ENCODE assay signal across 17 mouse cellular contexts in genomic region chr12:75036694-75037093, GRCm38 (mm10).
DNase-seq lines count a peak whose midpoint lies in the region; ATAC-seq lines count a peak whose summit lies in the region.
"Had no signal": no experiment of that assay in that cellular context is flagged by ENCODE, and none has a peak within 500 bp of the region (broad histone marks: within the 10 kb centered on the region; RNA-seq: fewer than 3 reads in every experiment).

No protein-coding gene starts in this region.

- no peak for DNase-seq in frontal cortex, postnatal 10 days (ENCODE audit: low spot score in 2 of 2)
- peak; percentile 12 for DNase-seq in telencephalon, adult 2 months (ENCODE audit: low read depth, low spot score)
- DNase-seq in natural killer cell, adult 2 months (ENCODE audit: low spot score in 2 of 2) = no peak
- DNase-seq: adrenal gland, adult 2 months; adrenal gland, adult 8-10 months; adrenal gland, postnatal 10 days; adrenal gland, postnatal 14 days; adrenal gland, postnatal 25 days; adrenal gland, postnatal 36 days; B cell, adult 2 months; cerebellum, adult 11 months; cerebellum, adult 11-12 months; cerebellum, adult 18-20 months had no signal

- peak; percentile 78 for ATAC-seq in frontal cortex, adult (ENCODE audit: low TSS enrichment)
- ATAC-seq: activated CD4-positive, CD25-positive, alpha-beta regulatory T cell, adult 4 months; CD4-positive, CD25-positive, alpha-beta regulatory T cell, adult 4 months; Patski had no signal
